Mouse (Mus musculus) heart, embryonic 10.5 days (tissue): ENCODE results near the gene Bcar1. TPM values are rescaled to one million over a fixed set of nuclear protein-coding genes. Genes with fewer than 3 reads are reported as not detected.

Experiments used
- DNase-seq: peaks from one replicate; pipeline ENCODE4 v3.0.0-alpha.2; 2017; ENCODE audit warnings: low spot score
- H3K27ac ChIP-seq: fragments of 300-500 bp; sonication (generic); 2 replicates; pipeline ENCODE4 v1.5.1; 2016; ENCODE audit warnings: mild to moderate bottlenecking
- H3K27me3 ChIP-seq: fragments of 300-500 bp; sonication (generic); 2 replicates; pipeline ENCODE4 v1.6.1; 2016; ENCODE audit warnings: mild to moderate bottlenecking; ENCODE audit not compliant: poor library complexity, insufficient read depth, severe bottlenecking
- H3K36me3 ChIP-seq: fragments of 300-500 bp; sonication (generic); 2 replicates; pipeline ENCODE4 v1.6.1; 2016; ENCODE audit warnings: mild to moderate bottlenecking, moderate library complexity
- H3K4me1 ChIP-seq: fragments of 300-500 bp; sonication (generic); 2 replicates; pipeline ENCODE4 v1.6.1; 2016; ENCODE audit warnings: mild to moderate bottlenecking
- H3K4me3 ChIP-seq: fragments of 300-500 bp; sonication (generic); 2 replicates; pipeline ENCODE4 v1.5.1; 2016; ENCODE audit warnings: mild to moderate bottlenecking, moderate library complexity
- H3K9me3 ChIP-seq: fragments of 300-500 bp; sonication (generic); 2 replicates; pipeline ENCODE4 v1.6.1; 2016; ENCODE audit warnings: mild to moderate bottlenecking, moderate library complexity
- WGBS: fragments of 180-500 bp; shearing (Covaris S2); methylation state at CpG from one replicate; pipeline ENCODE4 v1.1.7; 2016; 5-methylcytosine and 5-hydroxymethylcytosine counted together
- polyA plus RNA-seq: library from polyadenylated mRNA; unstranded; fragments of >200 nt; fragmentation: Nextera tagmentation; extraction: Ambion mirVana; gene quantifications from 2 replicates; pipeline ENCODE4 v1.2.1, GENCODE M21; 2016

The Bcar1 gene
- polyA plus RNA-seq, 1 experiment from 2014 or later, result 53.2 TPM

- peak; percentile 92 for DNase-seq
- H3K4me3 ChIP-seq, result peak overlapping the region; percentile 35
- no peaks in the 10 kb centered on the region for H3K27me3 ChIP-seq
- peaks cover 71% of the 10 kb centered on the region for H3K4me1 ChIP-seq
- peak overlapping the region; percentile 94 for H3K27ac ChIP-seq
- H3K9me3 ChIP-seq, result no peaks in the 10 kb centered on the region
- H3K36me3 ChIP-seq, result peaks cover 79% of the 10 kb centered on the region
- WGBS, result 40% methylated on average over 10 of the region's 10 CpGs
Measured at GRCm38 (mm10) chr8:111716603-111717487, 26.8 kb downstream of the Bcar1 start.

- H3K4me3 ChIP-seq, result no peak overlapping the region
- no peak for DNase-seq
- peak overlapping the region; percentile 94 for H3K27ac ChIP-seq
- no peaks in the 10 kb centered on the region for H3K27me3 ChIP-seq
- H3K9me3 ChIP-seq, result no peaks in the 10 kb centered on the region
- peaks cover 61% of the 10 kb centered on the region for H3K4me1 ChIP-seq
- H3K36me3 ChIP-seq, result peaks cover 82% of the 10 kb centered on the region
- WGBS, result 80% methylated on average over 13 of the region's 13 CpGs
Measured at GRCm38 (mm10) chr8:111715514-111715913, 28.1 kb downstream of the Bcar1 start.

- no peaks in the 10 kb centered on the region for H3K9me3 ChIP-seq
- no peaks in the 10 kb centered on the region for H3K27me3 ChIP-seq
- no peak overlapping the region for H3K4me3 ChIP-seq
- 94% methylated on average over 12 of the region's 12 CpGs for WGBS
- H3K27ac ChIP-seq, result no peak overlapping the region
- H3K36me3 ChIP-seq, result peaks cover 82% of the 10 kb centered on the region
- H3K4me1 ChIP-seq, result peaks cover 50% of the 10 kb centered on the region
- no peak for DNase-seq
Measured at GRCm38 (mm10) chr8:111714295-111714694, 29.3 kb downstream of the Bcar1 start.

GRCm38 (mm10) chr8:111713817-111714216 is 29.8 kb downstream of the Bcar1 start:
- Histone ChIP-seq H3K36me3 (peaks cover 83% of the 10 kb centered on the region), H3K4me3 (no peak overlapping the region), H3K4me1 (peaks cover 47% of the 10 kb centered on the region), H3K27me3 (no peaks in the 10 kb centered on the region), H3K27ac (no peak overlapping the region), H3K9me3 (no peaks in the 10 kb centered on the region)
- 93% methylated on average over 25 of the region's 25 CpGs for WGBS
- DNase-seq, result no peak

GRCm38 (mm10) chr8:111713291-111713690 is 30.3 kb downstream of the Bcar1 start:
- 89% methylated on average over 11 of the region's 11 CpGs for whole genome bisulfite sequencing
- no peak for DNase-seq
- peaks cover 87% of the 10 kb centered on the region for H3K36me3 ChIP-seq
- H3K27ac ChIP-seq, result no peak overlapping the region
- H3K9me3 ChIP-seq, result no peaks in the 10 kb centered on the region
- H3K4me1 ChIP-seq, result peaks cover 44% of the 10 kb centered on the region
- no peak overlapping the region for H3K4me3 ChIP-seq
- no peaks in the 10 kb centered on the region for H3K27me3 ChIP-seq

GRCm38 (mm10) chr8:111712588-111712987 is 31.0 kb downstream of the Bcar1 start:
- peaks cover 37% of the 10 kb centered on the region for H3K4me1 ChIP-seq
- WGBS, result 78% methylated on average over 6 of the region's 6 CpGs
- H3K27ac ChIP-seq, result no peak overlapping the region
- H3K27me3 ChIP-seq, result no peaks in the 10 kb centered on the region
- peaks cover 90% of the 10 kb centered on the region for H3K36me3 ChIP-seq
- no peak overlapping the region for H3K4me3 ChIP-seq
- no peaks in the 10 kb centered on the region for H3K9me3 ChIP-seq
- no peak for DNase-seq

GRCm38 (mm10) chr8:111712135-111712534 is 31.5 kb downstream of the Bcar1 start:
- WGBS, result 68% methylated on average over 9 of the region's 9 CpGs

GRCm38 (mm10) chr8:111710777-111711485 is 32.7 kb downstream of the Bcar1 start:
- H3K27ac ChIP-seq, result no peak overlapping the region
- H3K4me3 ChIP-seq, result no peak overlapping the region
- H3K9me3 ChIP-seq, result no peaks in the 10 kb centered on the region
- DNase-seq, result no peak
- WGBS, result 91% methylated on average over 20 of the region's 20 CpGs
- no peaks in the 10 kb centered on the region for H3K27me3 ChIP-seq
- H3K4me1 ChIP-seq, result peaks cover 31% of the 10 kb centered on the region
- H3K36me3 ChIP-seq, result peaks cover 82% of the 10 kb centered on the region

More at GRCm38 (mm10) chr8:111712135-111712534, 31.5 kb downstream of the Bcar1 start:
- peaks cover 92% of the 10 kb centered on the region for H3K36me3 ChIP-seq
- no peak overlapping the region for H3K4me3 ChIP-seq
- no peak for DNase-seq
- H3K9me3 ChIP-seq, result no peaks in the 10 kb centered on the region
- H3K4me1 ChIP-seq, result peaks cover 32% of the 10 kb centered on the region
- H3K27me3 ChIP-seq, result no peaks in the 10 kb centered on the region
- H3K27ac ChIP-seq, result no peak overlapping the region

GRCm38 (mm10) chr8:111709223-111709622 is 34.4 kb downstream of the Bcar1 start:
- no peak for DNase-seq
- 89% methylated on average over 1 of the region's 1 CpGs for WGBS
- H3K27ac ChIP-seq, result no peak overlapping the region

GRCm38 (mm10) chr8:111708265-111708664 is 35.3 kb downstream of the Bcar1 start:
- H3K27ac ChIP-seq, result no peak overlapping the region
- peaks cover 36% of the 10 kb centered on the region for H3K4me1 ChIP-seq
- no peaks in the 10 kb centered on the region for H3K9me3 ChIP-seq
- 91% methylated on average over 6 of the region's 6 CpGs for WGBS
- peaks cover 55% of the 10 kb centered on the region for H3K36me3 ChIP-seq
- H3K27me3 ChIP-seq, result no peaks in the 10 kb centered on the region
- DNase-seq, result no peak
- H3K4me3 ChIP-seq, result no peak overlapping the region

More at GRCm38 (mm10) chr8:111709223-111709622, 34.4 kb downstream of the Bcar1 start:
- peaks cover 36% of the 10 kb centered on the region for H3K4me1 ChIP-seq
- H3K27me3 ChIP-seq, result no peaks in the 10 kb centered on the region
- H3K9me3 ChIP-seq, result no peaks in the 10 kb centered on the region
- peaks cover 65% of the 10 kb centered on the region for H3K36me3 ChIP-seq
- no peak overlapping the region for H3K4me3 ChIP-seq

GRCm38 (mm10) chr8:111705699-111706098 is 37.9 kb downstream of the Bcar1 start:
- Histone ChIP-seq H3K4me3 (no peak overlapping the region), H3K9me3 (no peaks in the 10 kb centered on the region), H3K4me1 (peaks cover 37% of the 10 kb centered on the region), H3K27me3 (no peaks in the 10 kb centered on the region), H3K36me3 (peaks cover 30% of the 10 kb centered on the region), H3K27ac (peak overlapping the region; percentile 3)
- peak; percentile 71 for DNase-seq
- 57% methylated on average over 5 of the region's 5 CpGs for WGBS

GRCm38 (mm10) chr8:111705222-111705621 is 38.4 kb downstream of the Bcar1 start:
- 25% methylated on average over 3 of the region's 3 CpGs for WGBS
- H3K4me3 ChIP-seq, result no peak overlapping the region

GRCm38 (mm10) chr8:111704585-111704984 is 39.0 kb downstream of the Bcar1 start:
- Histone ChIP-seq H3K36me3 (peaks cover 18% of the 10 kb centered on the region), H3K27ac (peak overlapping the region; percentile 3; the same call in 1 of the 2 replicates)
- 92% methylated on average over 12 of the region's 12 CpGs for WGBS

More at GRCm38 (mm10) chr8:111705222-111705621, 38.4 kb downstream of the Bcar1 start:
- DNase-seq, result peak; percentile 73
- no peaks in the 10 kb centered on the region for H3K27me3 ChIP-seq
- H3K4me1 ChIP-seq, result peaks cover 37% of the 10 kb centered on the region
- no peaks in the 10 kb centered on the region for H3K9me3 ChIP-seq
- peaks cover 25% of the 10 kb centered on the region for H3K36me3 ChIP-seq
- peak overlapping the region; percentile 3 for H3K27ac ChIP-seq

More at GRCm38 (mm10) chr8:111704585-111704984, 39.0 kb downstream of the Bcar1 start:
- Histone ChIP-seq H3K4me3 (no peak overlapping the region), H3K4me1 (peaks cover 37% of the 10 kb centered on the region), H3K27me3 (no peaks in the 10 kb centered on the region), H3K9me3 (no peaks in the 10 kb centered on the region)
- no peak for DNase-seq
